Mouse (Mus musculus) limb, embryonic 14.5 days (tissue): ENCODE data around the gene Ccdc88c. TPM values are rescaled to one million over a fixed set of nuclear protein-coding genes. Genes with fewer than 3 reads are reported as not detected.

ENCODE experiments used
- ATAC-seq: fragments of 200-750 bp; cut with Nextera tagmentation; 2 replicates; pipeline ENCODE4 v1.8.0; 2017; ENCODE audit warnings: low read depth, moderate number of reproducible peaks, moderate TSS enrichment; ENCODE audit not compliant: low FRiP score
- DNase-seq: peaks from one replicate; pipeline ENCODE4 v3.0.0-alpha.2; 2015; ENCODE audit warnings: low spot score
- H3K27ac ChIP-seq: fragments of 300-500 bp; sonication (generic); replicated peaks from 2 replicates; pipeline ENCODE4 v1.5.1; 2014; ENCODE audit warnings: low read depth, mild to moderate bottlenecking, low read length, moderate library complexity, mixed read lengths
- H3K27me3 ChIP-seq: fragments of 300-500 bp; sonication (generic); 2 replicates; pipeline ENCODE4 v1.6.1; 2014; ENCODE audit warnings: low read length, mixed read lengths; ENCODE audit not compliant: control insufficient read depth, insufficient read depth
- H3K36me3 ChIP-seq: fragments of 300-500 bp; sonication (generic); 2 replicates; pipeline ENCODE4 v1.6.1; 2014; ENCODE audit warnings: mild to moderate bottlenecking, low read length, moderate library complexity, mixed read lengths; ENCODE audit not compliant: control insufficient read depth, insufficient read depth
- H3K4me1 ChIP-seq: fragments of 300-500 bp; sonication (generic); 2 replicates; pipeline ENCODE4 v1.6.1; 2014; ENCODE audit warnings: antibody characterized with exemption, low read length, mixed read lengths; ENCODE audit not compliant: control insufficient read depth, insufficient read depth
- H3K4me2 ChIP-seq: fragments of 300-500 bp; sonication (generic); replicated peaks from 2 replicates; pipeline ENCODE4 v1.6.1; 2014; ENCODE audit warnings: low read depth, mild to moderate bottlenecking, low read length, moderate library complexity; ENCODE audit not compliant: severe bottlenecking
- H3K4me3 ChIP-seq: fragments of 300-500 bp; sonication (generic); replicated peaks from 2 replicates; pipeline ENCODE4 v1.5.1; 2014; ENCODE audit warnings: low read length
- H3K9ac ChIP-seq: fragments of 300-500 bp; sonication (generic); 2 replicates; pipeline ENCODE4 v1.6.1; 2014; ENCODE audit warnings: mild to moderate bottlenecking, low read depth, low read length, moderate library complexity; ENCODE audit not compliant: severe bottlenecking
- H3K9me3 ChIP-seq: fragments of 300-500 bp; sonication (generic); 2 replicates; pipeline ENCODE4 v1.6.1; 2016; ENCODE audit warnings: low read length; ENCODE audit not compliant: control insufficient read depth
- POLR2A ChIP-seq: fragments of 200-500 bp; IDR thresholded peaks from 2 replicates; pipeline ENCODE4 v1.8.0; 2012; ENCODE audit warnings: inconsistent platforms, mild to moderate bottlenecking, moderate library complexity, borderline replicate concordance; ENCODE audit not compliant: insufficient read depth, insufficient read length; ENCODE audit errors: extremely low read depth
- WGBS: fragments of 180-500 bp; shearing (Covaris S2); extraction: QIAGEN DNeasy Blood & Tissue Kit; methylation state at CpG from one replicate; pipeline ENCODE4 v1.1.7; 2014; 5-methylcytosine and 5-hydroxymethylcytosine counted together
- polyA plus RNA-seq, 2 experiments: library from polyadenylated mRNA; depleted of rRNA in 1 of 2; stranded (reverse) in 1 of 2; unstranded in 1 of 2; fragments of >200 nt; fragmentation: Nextera tagmentation in 1 of 2; extraction: Ambion mirVana in 1 of 2; gene quantifications; 2 replicates each; pipeline versions ENCODE4 v1.2.1 to v1.2.3; 2012 to 2014

Ccdc88c gene
- polyA plus RNA-seq, 2 experiments: 5.2 to 6.5 TPM

DNA sequence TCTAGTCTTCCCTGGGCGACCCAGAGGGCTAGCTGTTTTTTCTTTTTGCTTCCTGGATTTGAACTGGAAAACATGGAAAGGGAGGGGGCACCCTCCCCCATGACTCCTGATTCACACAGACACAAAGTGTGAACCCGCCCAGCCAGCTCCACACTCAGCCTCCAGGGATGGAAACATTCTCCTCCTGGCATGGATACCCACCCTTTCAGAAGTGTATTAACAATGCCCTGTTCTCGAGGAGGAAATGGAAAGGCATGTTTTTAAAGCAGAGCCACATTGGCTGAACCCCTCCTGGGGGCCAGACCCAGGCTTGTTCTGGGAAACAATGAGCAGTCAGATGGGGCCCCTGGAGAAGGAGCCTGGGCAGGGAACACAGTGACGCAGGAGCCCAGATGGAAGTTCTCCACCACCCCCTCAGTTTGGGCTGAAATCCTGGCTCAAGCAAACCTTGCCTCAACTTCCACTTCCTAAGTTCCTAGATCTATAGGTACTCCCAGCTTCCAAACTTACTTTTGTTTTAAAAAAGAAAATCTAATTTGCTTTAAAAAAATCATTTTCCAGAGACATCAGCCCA, 160.7 kb downstream of the Ccdc88c start:
- 58% methylated on average over 4 of the region's 4 CpGs for WGBS
- no peak overlapping the region for H3K4me3 ChIP-seq
- TF ChIP-seq POLR2A: no peak
- no peak overlapping the region for H3K27ac ChIP-seq
- no peak overlapping the region for H3K9ac ChIP-seq
- DNase-seq (no peak), ATAC-seq (no peak)
- H3K9me3 ChIP-seq: no peaks in the 10 kb centered on the region
- H3K27me3 ChIP-seq: no peaks in the 10 kb centered on the region
- H3K4me1 ChIP-seq: 0 out of 2 replicates have a peak, but pooled peaks cover 6% of the 10 kb centered on the region
- H3K4me2 ChIP-seq: no peak overlapping the region
- no peaks in the 10 kb centered on the region for H3K36me3 ChIP-seq

DNA sequence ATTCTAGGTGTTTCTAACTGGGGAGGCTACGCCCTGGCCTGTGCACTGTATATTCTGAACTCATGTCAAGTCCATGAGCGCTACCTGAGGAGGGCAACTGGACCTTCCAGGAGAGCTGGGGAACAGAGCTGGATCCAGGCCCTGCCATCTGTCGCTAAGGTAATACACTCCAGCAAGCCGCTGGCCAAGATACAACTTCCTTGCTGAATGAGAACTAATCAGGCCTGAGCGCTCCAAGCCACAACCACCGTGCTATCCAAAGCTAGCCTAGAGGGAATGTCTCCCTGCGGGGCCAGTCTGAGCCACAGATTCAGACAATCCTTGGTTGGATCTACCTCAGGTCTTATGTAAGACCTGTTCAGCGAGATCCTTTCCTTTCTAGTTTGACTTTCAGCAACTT, 161.8 kb downstream of the Ccdc88c start:
- Histone ChIP-seq H3K4me1 (0 out of 2 replicates have a peak, but pooled peaks cover 6% of the 10 kb centered on the region), H3K4me3 (no peak overlapping the region), H3K4me2 (no peak overlapping the region), H3K27me3 (no peaks in the 10 kb centered on the region), H3K27ac (no peak overlapping the region), H3K36me3 (no peaks in the 10 kb centered on the region), H3K9me3 (no peaks in the 10 kb centered on the region), H3K9ac (no peak overlapping the region)
- TF ChIP-seq POLR2A: no peak
- 83% methylated on average over 8 of the region's 8 CpGs for WGBS
- no peak for ATAC-seq
- DNase-seq: no peak

DNA sequence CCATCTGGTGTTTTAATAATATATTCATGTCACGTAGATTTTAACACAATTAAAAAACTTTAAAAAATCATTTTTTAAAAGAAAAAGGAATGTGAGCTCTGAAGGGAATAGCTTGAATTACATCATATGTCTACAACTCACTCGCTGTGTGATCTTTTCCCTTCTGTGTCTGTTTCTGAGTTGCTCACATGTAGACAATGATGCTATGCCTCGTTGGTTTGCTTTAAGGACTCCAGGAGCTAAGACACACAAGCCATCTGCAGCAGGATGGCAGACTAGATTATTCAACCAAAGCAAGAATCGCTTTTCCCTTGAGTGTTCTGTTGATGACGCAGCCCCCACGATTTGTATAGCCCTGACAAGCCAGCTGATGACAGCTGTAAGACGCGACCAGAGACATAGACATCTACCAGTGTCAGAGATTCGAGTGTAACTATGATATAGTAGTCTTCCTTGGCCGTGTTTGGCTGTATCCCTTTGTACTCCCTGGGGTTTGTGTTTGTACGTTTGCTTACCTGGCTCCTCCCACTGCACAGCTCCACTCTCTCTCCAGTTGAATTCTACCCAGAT, 163.3 kb downstream of the Ccdc88c start:
- H3K36me3 ChIP-seq: no peaks in the 10 kb centered on the region
- 0 out of 2 replicates have a peak, but pooled peaks cover 6% of the 10 kb centered on the region for H3K4me1 ChIP-seq
- no peak for DNase-seq
- ATAC-seq: peak; percentile 37; the same call in 1 of the 2 replicates
- no peak overlapping the region for H3K4me2 ChIP-seq
- TF ChIP-seq POLR2A: no peak
- H3K27ac ChIP-seq: no peak overlapping the region
- H3K9ac ChIP-seq: no peak overlapping the region
- H3K27me3 ChIP-seq: no peaks in the 10 kb centered on the region
- H3K9me3 ChIP-seq: no peaks in the 10 kb centered on the region
- no peak overlapping the region for H3K4me3 ChIP-seq
- WGBS: 74% methylated on average over 11 of the region's 11 CpGs

DNA sequence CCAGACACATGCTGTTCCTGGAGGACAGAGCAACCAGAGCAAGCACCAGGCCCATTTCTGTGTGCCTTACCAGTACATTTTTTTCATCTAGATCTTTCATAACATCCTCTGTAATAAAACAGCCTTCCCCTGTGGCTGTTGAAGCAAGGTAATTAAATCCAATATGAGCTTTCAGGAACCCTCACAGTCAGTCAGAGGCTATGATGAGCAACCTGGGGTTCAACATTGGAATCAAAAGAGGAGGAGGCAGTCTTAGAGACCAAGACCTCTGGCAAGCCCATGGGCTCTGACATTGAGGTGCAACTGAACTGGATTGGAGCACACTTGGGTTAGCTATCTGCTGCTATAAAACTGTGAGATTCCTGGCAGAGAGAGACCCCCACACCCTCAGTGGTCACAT, 163.8 kb downstream of the Ccdc88c start:
- Histone ChIP-seq H3K27ac (no peak overlapping the region), H3K4me3 (no peak overlapping the region), H3K36me3 (no peaks in the 10 kb centered on the region), H3K27me3 (no peaks in the 10 kb centered on the region), H3K9ac (no peak overlapping the region), H3K9me3 (no peaks in the 10 kb centered on the region), H3K4me1 (0 out of 2 replicates have a peak, but pooled peaks cover 6% of the 10 kb centered on the region), H3K4me2 (no peak overlapping the region)
- no peak for DNase-seq
- TF ChIP-seq POLR2A: no peak
- peak; percentile 37; the same call in 1 of the 2 replicates for ATAC-seq

GRCm38 (mm10) chr12:100862856-100863446, 165.9 kb downstream of the Ccdc88c start:
- no peak overlapping the region for H3K9ac ChIP-seq
- no peaks in the 10 kb centered on the region for H3K9me3 ChIP-seq
- no peak overlapping the region for H3K4me2 ChIP-seq
- ATAC-seq (no peak), DNase-seq (no peak)
- no peaks in the 10 kb centered on the region for H3K36me3 ChIP-seq
- 91% methylated on average over 3 of the region's 3 CpGs for WGBS
- H3K27ac ChIP-seq: no peak overlapping the region
- TF ChIP-seq POLR2A: no peak
- H3K27me3 ChIP-seq: no peaks in the 10 kb centered on the region
- no peak overlapping the region for H3K4me3 ChIP-seq
- 0 out of 2 replicates have a peak, but pooled peaks cover 2% of the 10 kb centered on the region for H3K4me1 ChIP-seq
